Mouse (Mus musculus) stomach, embryonic 16.5 days (tissue): ENCODE measurements around the gene Tmem132e. TPM values are rescaled to one million over a fixed set of nuclear protein-coding genes. Genes with fewer than 3 reads are reported as not detected.
A peak's percentile ranks its signal among the peaks of the same experiment; 100 is the strongest.

Experiments
- ATAC-seq: fragments of 200-750 bp; cut with Nextera tagmentation; 2 replicates; pipeline ENCODE4 v1.8.0; 2017; ENCODE audit warnings: moderate number of reproducible peaks, moderate TSS enrichment; ENCODE audit not compliant: insufficient read depth, low FRiP score
- H3K27ac ChIP-seq: fragments of 300-500 bp; sonication (generic); 2 replicates; pipeline ENCODE4 v1.5.1; 2014; ENCODE audit warnings: low read length
- H3K27me3 ChIP-seq: fragments of 300-500 bp; sonication (generic); 2 replicates; pipeline ENCODE4 v1.6.1; 2014; ENCODE audit warnings: low read length, control low read depth, mixed read lengths; ENCODE audit not compliant: control insufficient read depth, insufficient read depth
- H3K36me3 ChIP-seq: fragments of 300-500 bp; sonication (generic); 2 replicates; pipeline ENCODE4 v1.6.1; 2014; ENCODE audit warnings: low read length; ENCODE audit not compliant: control insufficient read depth, insufficient read depth
- H3K4me1 ChIP-seq: fragments of 300-500 bp; sonication (generic); 2 replicates; pipeline ENCODE4 v1.6.1; 2014; ENCODE audit warnings: low read length, control low read depth, mixed read lengths; ENCODE audit not compliant: control insufficient read depth, insufficient read depth
- H3K4me2 ChIP-seq: fragments of 300-500 bp; sonication (generic); 2 replicates; pipeline ENCODE4 v1.6.1; 2014; ENCODE audit warnings: low read depth, low read length, mixed read lengths
- H3K4me3 ChIP-seq: fragments of 300-500 bp; sonication (generic); replicated peaks from 2 replicates; pipeline ENCODE4 v1.5.1; 2014; ENCODE audit warnings: mild to moderate bottlenecking, low read length
- H3K9ac ChIP-seq: fragments of 300-500 bp; sonication (generic); 2 replicates; pipeline ENCODE4 v1.6.1; 2014; ENCODE audit warnings: low read length
- H3K9me3 ChIP-seq: fragments of 300-500 bp; sonication (generic); replicated peaks from 2 replicates; pipeline ENCODE4 v1.6.1; 2016; ENCODE audit warnings: low read length, control low read depth; ENCODE audit not compliant: control insufficient read depth
- WGBS: fragments of 180-500 bp; shearing (Covaris S2); extraction: QIAGEN DNeasy Blood & Tissue Kit; methylation state at CpG from one replicate; pipeline ENCODE4 v1.1.7; 2014; 5-methylcytosine and 5-hydroxymethylcytosine counted together
- polyA plus RNA-seq: library from polyadenylated mRNA; unstranded; fragments of >200 nt; fragmentation: Nextera tagmentation; extraction: Ambion mirVana; gene quantifications from 2 replicates; pipeline ENCODE4 v1.2.1, GENCODE M21; 2015

The Tmem132e gene
- 0.31 and 0.39 TPM in 2 replicates for polyA plus RNA-seq

- 0 out of 2 replicates have a peak, but pooled peaks have one; percentile 21 for ATAC-seq
- under 1% methylated on average over 88 of the region's 88 CpGs for WGBS
- H3K27me3 ChIP-seq = peaks cover 78% of the 10 kb centered on the region
Observed at GRCm38 (mm10) chr11:82388371-82389313, at the start of gene Tmem132e. TSS of gene Tmem132e (plus strand) at chr11:82388900.

GRCm38 (mm10) chr11:82339921-82340401 is 48.7 kb upstream of the Tmem132e start:
- Histone ChIP-seq H3K27ac (no peak overlapping the region), H3K4me1 (no peaks in the 10 kb centered on the region; the same call in 1 of the 2 replicates), H3K27me3 (no peaks in the 10 kb centered on the region), H3K4me3 (no peak overlapping the region), H3K4me2 (no peak overlapping the region), H3K9ac (no peak overlapping the region), H3K36me3 (no peaks in the 10 kb centered on the region), H3K9me3 (no peaks in the 10 kb centered on the region)
- 20% methylated on average over 7 of the region's 7 CpGs for WGBS
- no peak for ATAC-seq

More at GRCm38 (mm10) chr11:82388371-82389313, at the start of gene Tmem132e:
- Histone ChIP-seq H3K9me3 (no peaks in the 10 kb centered on the region), H3K27ac (no peak within 1 kb of the TSS), H3K36me3 (no peaks in the 10 kb centered on the region), H3K4me2 (peak within 1 kb of the TSS; percentile 66), H3K4me3 (peak within 1 kb of the TSS; percentile 54), H3K9ac (peak within 1 kb of the TSS; percentile 65), H3K4me1 (peaks cover 13% of the 10 kb centered on the region)

DNA sequence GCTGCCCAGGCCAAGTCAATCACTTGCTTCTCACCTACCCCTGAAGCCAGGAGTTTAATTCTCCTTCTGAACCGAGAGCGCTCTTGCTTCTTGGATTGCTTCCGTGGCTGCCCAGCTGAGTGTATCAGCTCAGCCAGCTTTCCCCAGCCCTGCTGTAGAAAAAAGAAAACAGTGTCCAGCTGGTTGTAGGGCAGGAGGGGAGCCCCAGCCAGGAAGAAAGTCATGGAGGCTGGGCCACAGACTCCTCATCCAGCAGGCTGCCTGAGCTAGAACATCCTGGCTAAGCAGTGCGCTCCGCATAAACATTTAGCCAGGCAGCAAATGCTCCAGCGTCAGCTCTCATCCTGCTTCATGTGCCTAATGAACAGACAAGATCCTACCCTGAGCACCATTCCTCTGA is 48.3 kb upstream of the Tmem132e start:
- WGBS = 32% methylated on average over 6 of the region's 6 CpGs
- no peaks in the 10 kb centered on the region; the same call in 1 of the 2 replicates for H3K4me1 ChIP-seq
- no peak for ATAC-seq
- no peak overlapping the region for H3K27ac ChIP-seq
- no peaks in the 10 kb centered on the region for H3K36me3 ChIP-seq
- no peaks in the 10 kb centered on the region for H3K27me3 ChIP-seq
- no peak overlapping the region for H3K4me3 ChIP-seq
- H3K9me3 ChIP-seq = no peaks in the 10 kb centered on the region
- no peak overlapping the region for H3K9ac ChIP-seq
- H3K4me2 ChIP-seq = no peak overlapping the region

- no peak for ATAC-seq
- H3K27me3 ChIP-seq = no peaks in the 10 kb centered on the region
- H3K4me3 ChIP-seq = no peak overlapping the region
- H3K4me2 ChIP-seq = no peak overlapping the region
- H3K4me1 ChIP-seq = no peaks in the 10 kb centered on the region; the same call in 1 of the 2 replicates
- 41% methylated on average over 2 of the region's 2 CpGs for WGBS
- H3K27ac ChIP-seq = no peak overlapping the region
- no peaks in the 10 kb centered on the region for H3K9me3 ChIP-seq
- no peak overlapping the region for H3K9ac ChIP-seq
- no peaks in the 10 kb centered on the region for H3K36me3 ChIP-seq
Observed at GRCm38 (mm10) chr11:82340900-82341299, 47.8 kb upstream of the Tmem132e start.

- no peaks in the 10 kb centered on the region for H3K27me3 ChIP-seq
- 76% methylated on average over 10 of the region's 10 CpGs for WGBS
- H3K4me2 ChIP-seq = no peak overlapping the region
- H3K4me3 ChIP-seq = no peak overlapping the region
- no peaks in the 10 kb centered on the region for H3K36me3 ChIP-seq
- no peaks in the 10 kb centered on the region for H3K4me1 ChIP-seq
- no peak for ATAC-seq
- no peak overlapping the region for H3K27ac ChIP-seq
- H3K9me3 ChIP-seq = no peaks in the 10 kb centered on the region
- H3K9ac ChIP-seq = no peak overlapping the region
Observed at GRCm38 (mm10) chr11:82351039-82351438, 37.7 kb upstream of the Tmem132e start.

- no peaks in the 10 kb centered on the region for H3K27me3 ChIP-seq
- no peaks in the 10 kb centered on the region for H3K9me3 ChIP-seq
- no peak overlapping the region for H3K27ac ChIP-seq
- no peak overlapping the region for H3K4me3 ChIP-seq
- ATAC-seq = no peak
- H3K4me1 ChIP-seq = no peaks in the 10 kb centered on the region
- no peak overlapping the region for H3K9ac ChIP-seq
- no peak overlapping the region for H3K4me2 ChIP-seq
- WGBS = 71% methylated on average over 11 of the region's 11 CpGs
- H3K36me3 ChIP-seq = no peaks in the 10 kb centered on the region
Observed at GRCm38 (mm10) chr11:82370151-82370550, 18.5 kb upstream of the Tmem132e start.

GRCm38 (mm10) chr11:82371577-82371976 is 17.1 kb upstream of the Tmem132e start:
- no peak overlapping the region for H3K4me2 ChIP-seq
- no peaks in the 10 kb centered on the region for H3K4me1 ChIP-seq
- 72% methylated on average over 4 of the region's 4 CpGs for WGBS
- H3K9me3 ChIP-seq = no peaks in the 10 kb centered on the region
- H3K9ac ChIP-seq = no peak overlapping the region
- no peaks in the 10 kb centered on the region for H3K36me3 ChIP-seq
- no peaks in the 10 kb centered on the region for H3K27me3 ChIP-seq
- H3K27ac ChIP-seq = no peak overlapping the region
- no peak for ATAC-seq
- H3K4me3 ChIP-seq = no peak overlapping the region

DNA sequence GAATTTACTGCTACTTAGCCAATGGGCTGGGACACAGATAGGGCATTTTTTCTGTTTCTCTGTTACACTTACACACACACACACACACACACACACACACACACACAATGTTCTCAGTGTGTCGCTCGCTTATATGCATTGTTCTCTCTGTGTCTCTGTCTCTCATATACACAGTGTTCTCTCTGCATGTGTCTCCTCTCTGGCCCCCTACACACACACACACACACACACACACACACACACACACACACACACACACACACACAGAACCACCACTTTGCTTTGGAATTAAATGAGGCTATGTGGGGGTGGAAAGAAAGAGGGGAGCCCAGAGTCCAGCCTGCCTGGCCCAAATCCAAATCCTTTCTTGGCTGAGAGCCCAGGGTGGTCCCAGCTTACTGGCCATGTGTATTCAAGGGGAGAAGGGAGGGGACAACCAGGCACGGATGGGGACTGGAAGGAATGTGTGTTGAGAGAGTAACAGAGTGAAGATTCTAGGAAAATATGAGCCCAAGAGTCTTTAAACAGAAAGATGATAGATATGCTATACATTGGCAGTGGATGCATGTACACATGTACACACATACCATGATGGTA is 8.0 kb upstream of the Tmem132e start:
- H3K27me3 ChIP-seq = peaks cover 17% of the 10 kb centered on the region
- peaks cover 4% of the 10 kb centered on the region; the same call in 1 of the 2 replicates for H3K4me1 ChIP-seq
- H3K4me3 ChIP-seq = no peak overlapping the region
- H3K9ac ChIP-seq = no peak overlapping the region
- H3K4me2 ChIP-seq = no peak overlapping the region
- peak; percentile 44; the same call in 1 of the 2 replicates for ATAC-seq
- H3K36me3 ChIP-seq = no peaks in the 10 kb centered on the region
- no peak overlapping the region for H3K27ac ChIP-seq
- H3K9me3 ChIP-seq = no peaks in the 10 kb centered on the region
- 41% methylated on average over 3 of the region's 3 CpGs for WGBS
